Mouse (Mus musculus) testis, adult 2 months (tissue): Measurements from ENCODE around the gene Tnrc6b.

Experiments
- CTCF ChIP-seq: fragments of 200-500 bp; IDR thresholded peaks from 2 replicates; pipeline ENCODE4 v1.5.1; 2012; ENCODE audit warnings: low read depth, mild to moderate bottlenecking, inconsistent platforms, low read length, moderate library complexity; ENCODE audit not compliant: control insufficient read depth, insufficient read depth, insufficient replicate concordance
- POLR2A ChIP-seq: fragments of 200-500 bp; IDR thresholded peaks from 2 replicates; pipeline ENCODE4 v1.6.1; 2012; ENCODE audit warnings: low read depth, mild to moderate bottlenecking, inconsistent platforms, low read length, moderate library complexity; ENCODE audit not compliant: control insufficient read depth

DNA sequence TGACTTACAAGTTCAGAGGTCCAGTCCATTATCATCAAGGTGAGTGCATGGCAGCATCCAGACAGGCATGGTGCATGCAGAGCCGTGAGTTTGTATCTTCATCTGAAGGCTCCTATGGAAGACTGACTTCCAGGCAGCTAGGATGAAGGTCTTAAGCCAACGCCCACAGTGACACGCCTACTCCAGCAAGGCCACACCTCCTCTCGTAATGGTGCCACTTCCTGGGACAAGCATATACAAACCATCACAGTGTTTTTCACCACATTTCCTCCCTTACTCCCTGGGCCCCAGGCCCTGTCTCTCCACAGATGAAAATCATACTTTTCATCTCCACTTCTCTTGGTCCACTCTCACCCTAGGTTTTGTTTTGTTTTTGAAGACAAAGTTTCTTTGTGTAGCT lies 210.7 kb downstream of the Tnrc6b start:
- TF ChIP-seq CTCF: no peak
- no peak for TF ChIP-seq POLR2A
